ENCODE assay signal across 26 mouse cellular contexts in the genomic region with DNA sequence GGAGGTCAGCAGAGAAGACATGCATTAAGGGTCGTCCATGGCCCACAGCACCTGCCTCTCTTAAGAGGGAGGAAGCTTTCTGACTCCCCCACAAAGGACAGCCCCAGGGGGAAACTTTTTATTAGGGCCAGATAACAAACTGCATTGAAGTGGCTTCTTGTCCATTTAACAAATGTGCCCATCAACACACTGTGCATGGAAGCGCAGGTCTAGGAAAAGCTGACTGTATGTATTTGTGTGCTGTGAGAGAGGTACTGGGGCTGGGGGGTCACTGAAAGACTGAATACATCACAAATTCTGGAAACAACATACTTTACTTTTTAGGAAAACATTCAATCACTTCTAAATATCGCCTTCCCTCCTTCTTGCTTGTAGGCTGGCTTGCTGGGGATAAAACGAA. TPM values are rescaled to one million over a fixed set of nuclear protein-coding genes. Genes with fewer than 3 reads are reported as not detected.
DNase-seq lines count a peak whose midpoint lies in the region; ATAC-seq and TF ChIP-seq lines count a peak whose summit lies in the region.
"Had no signal": no experiment of that assay in that cellular context is flagged by ENCODE, and none has a peak within 500 bp of the region (broad histone marks: within the 10 kb centered on the region; RNA-seq: fewer than 3 reads in every experiment).

No protein-coding gene starts in this region.

- no peak overlapping the region for H3K4me2 ChIP-seq in hindbrain, embryonic 12.5 days (replicated peaks)
- no peak overlapping the region for H3K4me2 ChIP-seq in midbrain, embryonic 11.5 days
- H3K4me2 ChIP-seq in midbrain, postnatal 0 days (ENCODE audit: low read depth, low read length, poor library complexity, severe bottlenecking): no peak overlapping the region
- H3K4me2 ChIP-seq: embryonic facial prominence, embryonic 13.5 days; embryonic facial prominence, embryonic 15.5 days; forebrain, embryonic 12.5 days had no signal

- peaks cover 20% of the 10 kb centered on the region; the same call in 1 of the 2 replicates for H3K27me3 ChIP-seq in hindbrain, embryonic 10.5 days (ENCODE audit: insufficient read depth, poor library complexity, severe bottlenecking)
- 0 out of 2 replicates have a peak, but pooled peaks cover 5% of the 10 kb centered on the region for H3K27me3 ChIP-seq in hindbrain, embryonic 12.5 days
- H3K27me3 ChIP-seq in midbrain, embryonic 11.5 days (ENCODE audit: control insufficient read depth, insufficient read depth, low read length): no peaks in the 10 kb centered on the region
- no peaks in the 10 kb centered on the region for H3K27me3 ChIP-seq in midbrain, postnatal 0 days (ENCODE audit: insufficient read depth, low read length)
- H3K27me3 ChIP-seq in E14TG2a.4 (ENCODE audit: insufficient read depth, low read length): peaks cover 78% of the 10 kb centered on the region
- H3K27me3 ChIP-seq: CH12.LX; embryonic facial prominence, embryonic 15.5 days had no signal

- 0 out of 2 replicates have a peak, but pooled peaks cover 10% of the 10 kb centered on the region for H3K4me1 ChIP-seq in hindbrain, embryonic 10.5 days (replicated peaks)
- peaks cover 3% of the 10 kb centered on the region; the same call in 1 of the 2 replicates for H3K4me1 ChIP-seq in hindbrain, embryonic 12.5 days
- H3K4me1 ChIP-seq in midbrain, embryonic 11.5 days (ENCODE audit: control insufficient read depth, insufficient read depth, low read length): no peaks in the 10 kb centered on the region
- no peaks in the 10 kb centered on the region for H3K4me1 ChIP-seq in midbrain, postnatal 0 days (ENCODE audit: insufficient read depth, low read length)
- peaks cover 11% of the 10 kb centered on the region for H3K4me1 ChIP-seq in E14TG2a.4 (replicated peaks; ENCODE audit: low read depth, low read length)
- H3K4me1 ChIP-seq: forebrain, embryonic 12.5 days had no signal

- TF ChIP-seq CTCF in midbrain, postnatal 0 days (IDR thresholded peaks at IDR 0.05): no peak
- no peak for TF ChIP-seq CTCF in E14TG2a.4 (conservative IDR thresholded peaks at IDR 0.05; ENCODE audit: low read length)

- no peak for ATAC-seq in hindbrain, embryonic 12.5 days (ENCODE audit: low FRiP score)
- ATAC-seq in midbrain, embryonic 11.5 days (ENCODE audit: low FRiP score): no peak
- ATAC-seq in midbrain, postnatal 0 days (ENCODE audit: low FRiP score): no peak
- ATAC-seq: CD4-positive, CD25-positive, alpha-beta regulatory T cell, adult 4 months had no signal

- WGBS in hindbrain, embryonic 10.5 days: 72% methylated on average over 4 of the region's 4 CpGs
- WGBS in hindbrain, embryonic 12.5 days: 72% methylated on average over 4 of the region's 4 CpGs
- WGBS in midbrain, embryonic 11.5 days: 72% methylated on average over 4 of the region's 4 CpGs
- WGBS in midbrain, postnatal 0 days: 77% methylated on average over 4 of the region's 4 CpGs

- H3K9ac ChIP-seq in hindbrain, embryonic 12.5 days: no peak overlapping the region
- peak overlapping the region; percentile 10; the same call in 1 of the 2 replicates for H3K9ac ChIP-seq in midbrain, embryonic 11.5 days (ENCODE audit: low read length)
- H3K9ac ChIP-seq in midbrain, postnatal 0 days (replicated peaks; ENCODE audit: low read length, poor library complexity, severe bottlenecking): no peak overlapping the region
- H3K9ac ChIP-seq: embryonic facial prominence, embryonic 13.5 days; embryonic facial prominence, embryonic 15.5 days; forebrain, embryonic 12.5 days had no signal

- H3K4me3 ChIP-seq in hindbrain, embryonic 10.5 days: no peak overlapping the region
- H3K4me3 ChIP-seq in hindbrain, embryonic 12.5 days: no peak overlapping the region
- H3K4me3 ChIP-seq in midbrain, embryonic 11.5 days (ENCODE audit: low read depth, low read length): no peak overlapping the region
- H3K4me3 ChIP-seq in midbrain, postnatal 0 days (ENCODE audit: low read depth, low read length): no peak overlapping the region
- peak overlapping the region; percentile 64; the same call in 1 of the 2 replicates for H3K4me3 ChIP-seq in E14TG2a.4 (replicated peaks; ENCODE audit: low read length)
- H3K4me3 ChIP-seq: embryonic facial prominence, embryonic 13.5 days; embryonic facial prominence, embryonic 15.5 days; erythroblast, embryonic 14.5 days; forebrain, embryonic 10.5 days; forebrain, embryonic 12.5 days had no signal

- H3K27ac ChIP-seq in hindbrain, embryonic 10.5 days: 0 out of 2 replicates have a peak overlapping the region, but pooled peaks have one; percentile 45
- H3K27ac ChIP-seq in hindbrain, embryonic 12.5 days: no peak overlapping the region
- H3K27ac ChIP-seq in midbrain, embryonic 11.5 days (ENCODE audit: low read depth, low read length): no peak overlapping the region
- no peak overlapping the region for H3K27ac ChIP-seq in midbrain, postnatal 0 days (ENCODE audit: low read depth, low read length)
- H3K27ac ChIP-seq: embryonic facial prominence, embryonic 15.5 days; forebrain, embryonic 12.5 days had no signal

- peak; percentile 78 for DNase-seq in heart, adult 11 months
- DNase-seq in heart, postnatal 10 days: no peak
- no peak for DNase-seq in hindbrain, embryonic 10.5 days (ENCODE audit: low spot score)
- DNase-seq in midbrain, embryonic 11.5 days (ENCODE audit: low spot score, missing footprints): peak; percentile 78
- DNase-seq in midbrain, postnatal 0 days (ENCODE audit: low spot score): no peak
- DNase-seq: adrenal gland, adult 2 months; adrenal gland, postnatal 10 days; adrenal gland, postnatal 25 days; cerebellum, adult 11 months; cerebellum, adult 18-20 months; cerebellum, adult 8-10 months; cerebellum, adult 9-11 months; cerebellum, postnatal 14 days; cerebellum, postnatal 36 days; embryo, embryonic 11 days had no signal

- intact Hi-C loops in heart, postnatal 10 days (cut with DNase I): loop anchor here (1.0 to 10.0 kb wide), 4 partner anchors 150 to 381 kb away; a partner anchor contains a TSS

- no peaks in the 10 kb centered on the region for H3K36me3 ChIP-seq in hindbrain, embryonic 10.5 days
- H3K36me3 ChIP-seq in hindbrain, embryonic 12.5 days: no peaks in the 10 kb centered on the region
- no peaks in the 10 kb centered on the region for H3K36me3 ChIP-seq in midbrain, embryonic 11.5 days (ENCODE audit: control insufficient read depth, insufficient read depth, low read length)
- H3K36me3 ChIP-seq in midbrain, postnatal 0 days (ENCODE audit: insufficient read depth, low read length): no peaks in the 10 kb centered on the region
- no peaks in the 10 kb centered on the region for H3K36me3 ChIP-seq in E14TG2a.4 (ENCODE audit: insufficient read depth, low read length)
- H3K36me3 ChIP-seq: embryonic facial prominence, embryonic 13.5 days; embryonic facial prominence, embryonic 15.5 days; forebrain, embryonic 10.5 days; forebrain, embryonic 12.5 days had no signal

- H3K9me3 ChIP-seq in hindbrain, embryonic 10.5 days: no peaks in the 10 kb centered on the region
- no peaks in the 10 kb centered on the region for H3K9me3 ChIP-seq in hindbrain, embryonic 12.5 days (replicated peaks)
- H3K9me3 ChIP-seq in midbrain, embryonic 11.5 days (ENCODE audit: control insufficient read depth, low read length): no peaks in the 10 kb centered on the region
- H3K9me3 ChIP-seq in midbrain, postnatal 0 days (ENCODE audit: low read length): no peaks in the 10 kb centered on the region
- H3K9me3 ChIP-seq in E14TG2a.4 (ENCODE audit: low read length): no peaks in the 10 kb centered on the region
- H3K9me3 ChIP-seq: embryonic facial prominence, embryonic 13.5 days; embryonic facial prominence, embryonic 15.5 days; forebrain, embryonic 10.5 days; forebrain, embryonic 12.5 days had no signal

RNA-seq across cellular contexts. Expression of a gene that starts 9.4 kb away (rescaled TPM):
- total RNA-seq in heart, postnatal 10 days (2021): 10 to 100 TPM; 18.2 to 24.3 TPM
- polyA plus RNA-seq in hindbrain, embryonic 10.5 days (2016; fragmentation: Nextera tagmentation; extraction: Ambion mirVana): 3.2 and 3.6 TPM in 2 replicates
- polyA plus RNA-seq in hindbrain, embryonic 12.5 days (2016; fragmentation: Nextera tagmentation; extraction: Ambion mirVana): 7.9 and 10.6 TPM in 2 replicates
- 7.0 and 7.4 TPM in 2 replicates for polyA plus RNA-seq in midbrain, embryonic 11.5 days (2014; fragmentation: Nextera tagmentation; extraction: Ambion mirVana)
- total RNA-seq in midbrain, postnatal 0 days (2014; rRNA removed): 11.7 and 12.7 TPM in 2 replicates
- polyA plus RNA-seq in midbrain, postnatal 0 days (2015; fragmentation: Nextera tagmentation; extraction: Ambion mirVana): 7.5 and 7.8 TPM in 2 replicates
- total RNA-seq: CH12.LX; common myeloid progenitor, adult 5-6 weeks; MEL had no signal

Comparison
In these comparisons a context has a peak if more than half of its experiments do, and no peak if none do; other contexts are left out.
1. DNase-seq: peak in heart, adult 11 months (single experiment) and midbrain, embryonic 11.5 days (single experiment); none in heart, postnatal 10 days (0 of 2), hindbrain, embryonic 10.5 days (single experiment) and midbrain, postnatal 0 days (single experiment).